Mouse (Mus musculus) liver, embryonic 14.5 days (tissue): ENCODE results near the gene Gnaq. TPM values are rescaled to one million over a fixed set of nuclear protein-coding genes. Genes with fewer than 3 reads are reported as not detected.

Source experiments
- ATAC-seq: fragments of 200-750 bp; cut with Nextera tagmentation; 2 replicates; pipeline ENCODE4 v1.8.0; 2017; ENCODE audit warnings: moderate number of reproducible peaks, mild to moderate bottlenecking, moderate library complexity; ENCODE audit not compliant: insufficient read depth
- DNase-seq, 3 experiments: peaks; one replicate each; pipeline ENCODE4 v3.0.0-alpha.2; 2012 to 2013; ENCODE audit warnings: low read depth in 3 of 3, low spot score in 3 of 3
- H3K27ac ChIP-seq: fragments of 300-500 bp; sonication (generic); 2 replicates; pipeline ENCODE4 v1.5.1; 2014; ENCODE audit warnings: moderate library complexity, mild to moderate bottlenecking, control low read depth, inconsistent platforms
- H3K27me3 ChIP-seq: fragments of 300-500 bp; sonication (generic); 2 replicates; pipeline ENCODE4 v1.6.1; 2014; ENCODE audit warnings: mild to moderate bottlenecking, low read length, moderate library complexity; ENCODE audit not compliant: control insufficient read depth, insufficient read depth
- H3K36me3 ChIP-seq: fragments of 300-500 bp; sonication (generic); replicated peaks from 2 replicates; pipeline ENCODE4 v1.6.1; 2014; ENCODE audit warnings: low read depth; ENCODE audit not compliant: control insufficient read depth, insufficient read depth
- H3K4me1 ChIP-seq, 2 experiments: fragments of 200-500 bp in 1 of 2; fragments of 300-500 bp in 1 of 2; sonication (generic) in 1 of 2; replicated peaks; 2 replicates each; pipeline ENCODE4 v1.6.1; 2012 to 2014; ENCODE audit warnings: antibody characterized with exemption in 1 of 2, inconsistent platforms in 1 of 2, low read length in 1 of 2; ENCODE audit not compliant: control insufficient read depth in 2 of 2, insufficient read depth in 2 of 2
- H3K4me2 ChIP-seq: fragments of 300-500 bp; sonication (generic); 2 replicates; pipeline ENCODE4 v1.6.1; 2014; ENCODE audit warnings: low read depth, mild to moderate bottlenecking, control low read depth, moderate library complexity
- H3K4me3 ChIP-seq, 2 experiments: fragments of 200-500 bp in 1 of 2; fragments of 300-500 bp in 1 of 2; sonication (generic) in 1 of 2; 2 replicates each; pipeline ENCODE4 v1.5.1; 2012 to 2014; ENCODE audit warnings: low read depth in 2 of 2, low read length in 2 of 2, mild to moderate bottlenecking in 2 of 2, control low read depth in 1 of 2, inconsistent platforms in 1 of 2, moderate library complexity in 1 of 2; ENCODE audit not compliant: insufficient read depth in 1 of 2
- H3K9ac ChIP-seq: fragments of 300-500 bp; sonication (generic); replicated peaks from 2 replicates; pipeline ENCODE4 v1.6.1; 2014; ENCODE audit warnings: mild to moderate bottlenecking, control low read depth, moderate library complexity
- H3K9me3 ChIP-seq: fragments of 300-500 bp; sonication (generic); 2 replicates; pipeline ENCODE4 v1.6.1; 2016; ENCODE audit warnings: low read length, mixed read lengths; ENCODE audit not compliant: control insufficient read depth
- CTCF ChIP-seq: IDR thresholded peaks from 2 replicates; pipeline ENCODE4 v1.5.1; 2016; ENCODE audit warnings: antibody characterized with exemption, low read depth, control low read depth
- EP300 ChIP-seq: IDR thresholded peaks from 2 replicates; pipeline ENCODE4 v1.6.1; 2016; ENCODE audit warnings: antibody characterized with exemption, low read depth
- WGBS: fragments of 180-500 bp; shearing (Covaris S2); extraction: QIAGEN DNeasy Blood & Tissue Kit; methylation state at CpG from one replicate; pipeline ENCODE4 v1.1.7; 2014; ENCODE audit not compliant: insufficient replicate concordance; 5-methylcytosine and 5-hydroxymethylcytosine counted together
- polyA plus RNA-seq, 2 experiments: library from polyadenylated mRNA; depleted of rRNA in 1 of 2; stranded (reverse) in 1 of 2; unstranded in 1 of 2; fragments of >200 nt; fragmentation: Nextera tagmentation in 1 of 2; extraction: Ambion mirVana in 1 of 2; gene quantifications; 2 replicates each; pipeline versions ENCODE4 v1.2.1 to v1.2.3; 2012 to 2014

The Gnaq gene
- polyA plus RNA-seq, 2 experiments, result 1.7 to 2.7 TPM

DNA sequence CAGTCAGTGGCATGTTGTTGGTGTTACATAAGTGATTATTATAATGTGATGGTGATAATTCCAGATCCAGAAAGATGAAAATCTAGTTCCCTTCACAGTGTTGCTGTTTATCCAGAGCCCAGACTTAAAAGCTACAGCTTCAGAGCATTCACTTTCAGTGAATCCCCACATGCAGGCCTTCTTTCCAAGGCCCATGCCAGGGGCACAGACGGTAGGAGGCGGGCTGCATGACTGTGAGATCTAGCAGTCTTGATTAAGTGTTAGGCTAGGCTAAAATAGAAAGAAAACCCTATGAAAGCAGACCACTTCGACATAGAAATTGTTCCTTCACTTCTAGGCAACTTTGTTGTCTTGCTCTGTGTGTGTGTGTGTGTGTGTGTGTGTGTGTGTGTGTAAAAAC lies 214.4 kb downstream of the Gnaq start:
- WGBS, result 51% methylated on average over 3 of the region's 3 CpGs
- TF ChIP-seq EP300, result no peak
- no peak for TF ChIP-seq CTCF
- DNase-seq, result no peak
- no peak overlapping the region for H3K4me3 ChIP-seq
- H3K36me3 ChIP-seq, result no peaks in the 10 kb centered on the region
- H3K4me2 ChIP-seq, result no peak overlapping the region
- H3K9ac ChIP-seq, result no peak overlapping the region
- no peaks in the 10 kb centered on the region for H3K9me3 ChIP-seq
- H3K4me1 ChIP-seq, result no peaks in the 10 kb centered on the region
- H3K27ac ChIP-seq, result no peak overlapping the region
- ATAC-seq, result no peak
- no peaks in the 10 kb centered on the region for H3K27me3 ChIP-seq

- no peak overlapping the region for H3K4me3 ChIP-seq
- H3K4me1 ChIP-seq, result no peaks in the 10 kb centered on the region
- no peak overlapping the region for H3K9ac ChIP-seq
- peak in 1 of 3 experiments; percentile 11 for DNase-seq
- no peak overlapping the region for H3K27ac ChIP-seq
- no peaks in the 10 kb centered on the region for H3K36me3 ChIP-seq
- TF ChIP-seq CTCF (peak; percentile 50), EP300 (no peak)
- no peak overlapping the region for H3K4me2 ChIP-seq
- H3K27me3 ChIP-seq, result no peaks in the 10 kb centered on the region
- H3K9me3 ChIP-seq, result no peaks in the 10 kb centered on the region
- no peak for ATAC-seq
These were observed 221.1 kb downstream of the Gnaq start for GRCm38 (mm10) chr19:16353701-16354136.

DNA sequence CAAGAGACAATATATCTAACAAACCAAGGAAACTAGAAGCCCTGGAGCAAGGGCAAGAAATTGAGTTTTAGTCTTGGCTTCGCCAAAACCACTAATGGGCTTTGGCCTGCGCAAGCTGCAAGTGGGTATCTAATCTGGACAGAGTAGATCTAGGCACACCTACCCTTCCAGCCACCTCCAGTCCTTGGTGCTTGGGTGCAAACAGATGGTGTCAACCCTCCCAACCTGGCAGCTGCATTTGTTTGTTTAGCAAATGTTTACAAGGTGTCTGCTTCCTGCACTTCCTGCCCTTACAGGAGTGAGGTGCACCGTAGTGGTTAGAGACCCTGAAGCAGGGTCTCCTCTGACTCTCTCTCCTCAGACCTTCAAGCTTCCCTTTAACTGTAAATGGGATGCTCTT lies 225.5 kb downstream of the Gnaq start:
- no peak for ATAC-seq
- Histone ChIP-seq H3K9ac (no peak overlapping the region), H3K27ac (no peak overlapping the region), H3K4me1 (no peaks in the 10 kb centered on the region), H3K36me3 (no peaks in the 10 kb centered on the region), H3K9me3 (no peaks in the 10 kb centered on the region), H3K4me2 (no peak overlapping the region), H3K4me3 (no peak overlapping the region), H3K27me3 (no peaks in the 10 kb centered on the region)
- 60% methylated on average over 3 of the region's 3 CpGs for WGBS
- DNase-seq, result no peak
- no peak for TF ChIP-seq EP300
- TF ChIP-seq CTCF, result no peak

DNA sequence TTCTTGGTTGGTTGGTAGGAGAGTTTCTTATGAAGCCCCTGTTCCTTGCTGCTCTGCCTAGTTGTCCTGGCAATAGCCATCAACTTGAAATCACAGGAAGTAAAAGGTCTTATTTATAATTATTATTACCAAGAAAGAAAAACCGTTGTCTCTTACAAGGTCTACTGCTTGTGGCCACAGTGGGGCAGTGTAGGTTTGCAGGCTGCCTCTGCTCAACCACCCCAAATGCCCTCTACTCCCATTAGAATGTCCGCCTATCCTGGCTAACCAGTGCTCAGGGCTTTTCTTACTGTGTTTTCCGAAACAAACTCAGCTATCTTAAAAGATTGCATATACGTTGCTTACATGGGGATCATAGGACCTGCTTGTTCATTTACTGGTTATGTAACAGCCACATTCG lies 226.3 kb downstream of the Gnaq start:
- Histone ChIP-seq H3K36me3 (no peaks in the 10 kb centered on the region), H3K4me2 (no peak overlapping the region), H3K27ac (no peak overlapping the region), H3K4me1 (no peaks in the 10 kb centered on the region), H3K9ac (no peak overlapping the region), H3K27me3 (no peaks in the 10 kb centered on the region), H3K9me3 (no peaks in the 10 kb centered on the region), H3K4me3 (no peak overlapping the region)
- 49% methylated on average over 5 of the region's 5 CpGs for WGBS
- ATAC-seq (no peak), DNase-seq (no peak)
- TF ChIP-seq CTCF (peak; percentile 57), EP300 (no peak)

GRCm38 (mm10) chr19:16366465-16367063 lies 233.9 kb downstream of the Gnaq start:
- no peak overlapping the region for H3K27ac ChIP-seq
- H3K27me3 ChIP-seq, result no peaks in the 10 kb centered on the region
- 62% methylated on average over 7 of the region's 7 CpGs for WGBS
- H3K9me3 ChIP-seq, result no peaks in the 10 kb centered on the region
- no peak overlapping the region for H3K4me2 ChIP-seq
- H3K36me3 ChIP-seq, result no peaks in the 10 kb centered on the region
- DNase-seq (no peak), ATAC-seq (no peak)
- no peaks in the 10 kb centered on the region for H3K4me1 ChIP-seq
- no peak for TF ChIP-seq CTCF
- no peak for TF ChIP-seq EP300
- no peak overlapping the region for H3K9ac ChIP-seq
- H3K4me3 ChIP-seq, result no peak overlapping the region

DNA sequence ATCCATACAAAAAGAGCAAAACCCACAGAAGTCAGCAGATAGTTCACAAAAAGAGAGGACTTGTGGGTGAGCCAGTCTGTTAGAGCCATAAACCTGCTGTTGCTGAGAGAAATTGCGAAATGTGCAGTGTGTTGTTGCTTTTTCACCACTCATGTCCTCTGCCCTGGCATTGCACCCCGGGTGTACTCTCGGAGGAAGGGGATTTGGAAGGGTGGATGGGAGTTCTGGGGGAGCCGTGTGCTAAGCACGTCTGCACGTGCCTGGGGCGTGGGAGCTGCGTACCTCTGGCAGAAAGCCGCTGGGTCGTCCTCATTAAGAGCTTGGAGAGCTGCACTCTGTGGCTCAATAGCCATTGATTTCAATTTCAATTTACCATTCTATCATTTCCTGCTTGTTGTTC lies 234.6 kb downstream of the Gnaq start:
- 79% methylated on average over 10 of the region's 10 CpGs for WGBS
- Histone ChIP-seq H3K4me3 (no peak overlapping the region), H3K9me3 (no peaks in the 10 kb centered on the region), H3K36me3 (no peaks in the 10 kb centered on the region), H3K9ac (no peak overlapping the region), H3K27ac (no peak overlapping the region), H3K4me1 (no peaks in the 10 kb centered on the region), H3K4me2 (no peak overlapping the region), H3K27me3 (no peaks in the 10 kb centered on the region)
- ATAC-seq (no peak), DNase-seq (no peak)
- TF ChIP-seq CTCF (no peak), EP300 (no peak)
